Mouse (Mus musculus) heart, adult 2 months (tissue): Measurements from ENCODE around the gene 1700016H13Rik.

Experiments used
- CTCF ChIP-seq: fragments of 200-600 bp; IDR thresholded peaks from 2 replicates; pipeline ENCODE4 v1.8.1; 2022; ENCODE audit warnings: antibody characterized with exemption, mild to moderate bottlenecking, moderate library complexity
- POLR2A ChIP-seq: fragments of 200-500 bp; IDR thresholded peaks from 2 replicates; pipeline ENCODE4 v1.6.1; 2011; ENCODE audit warnings: mild to moderate bottlenecking, low read depth, low read length, control low read depth; ENCODE audit not compliant: insufficient read depth

DNA sequence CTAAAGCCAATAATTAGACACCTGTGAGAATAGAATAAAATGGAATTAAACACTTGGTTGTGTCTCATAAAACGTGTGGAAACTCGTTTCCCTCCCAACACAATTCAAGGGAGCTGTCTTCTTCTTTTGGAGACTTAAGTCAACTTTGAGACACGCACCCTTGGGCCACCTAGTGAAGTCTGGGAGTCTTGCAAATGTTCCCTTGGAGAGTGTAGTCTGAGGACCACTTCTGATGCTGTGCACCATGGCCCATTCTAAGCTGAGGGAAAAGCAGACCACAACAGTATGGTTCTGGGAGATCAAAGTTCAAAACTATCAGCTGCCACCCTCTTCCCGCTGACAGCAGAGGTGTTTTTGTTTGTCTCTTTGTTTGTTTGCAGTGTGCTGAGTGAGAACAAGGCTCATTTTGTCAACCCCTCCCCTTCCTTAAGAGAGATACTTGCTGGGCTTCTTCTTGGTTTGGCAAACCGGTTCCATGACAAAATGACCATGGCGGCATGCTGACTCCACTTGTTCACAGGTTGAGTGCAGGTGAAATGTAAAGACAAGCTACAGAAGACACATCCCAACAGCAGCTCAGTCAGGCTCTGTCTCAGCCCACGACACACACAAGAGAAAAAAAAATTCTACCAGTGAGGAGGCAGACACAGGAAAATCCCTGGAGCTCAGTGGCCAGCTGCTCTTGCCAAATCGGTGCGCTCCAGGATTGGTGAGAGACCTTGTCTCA, 25.8 kb downstream of the 1700016H13Rik start:
- TF ChIP-seq CTCF (no peak), POLR2A (no peak)
